Mouse (Mus musculus) embryonic facial prominence, embryonic 15.5 days (tissue): Measurements from ENCODE around the gene Lamb3. TPM values are rescaled to one million over a fixed set of nuclear protein-coding genes. Genes with fewer than 3 reads are reported as not detected.

Experiments used
- ATAC-seq: fragments of 200-750 bp; cut with Nextera tagmentation; 2 replicates; pipeline ENCODE4 v1.8.0; 2017; ENCODE audit warnings: low read depth, moderate TSS enrichment; ENCODE audit not compliant: insufficient number of reproducible peaks, low FRiP score, low TSS enrichment
- H3K27ac ChIP-seq: fragments of 300-500 bp; sonication (generic); replicated peaks from 2 replicates; pipeline ENCODE4 v1.5.1; 2015; ENCODE audit warnings: mild to moderate bottlenecking, inconsistent platforms
- H3K27me3 ChIP-seq: fragments of 300-500 bp; sonication (generic); 2 replicates; pipeline ENCODE4 v1.6.1; 2015; ENCODE audit warnings: inconsistent platforms
- H3K36me3 ChIP-seq: fragments of 300-500 bp; sonication (generic); 2 replicates; pipeline ENCODE4 v1.6.1; 2015; ENCODE audit warnings: mild to moderate bottlenecking, inconsistent platforms
- H3K4me1 ChIP-seq: fragments of 300-500 bp; sonication (generic); 2 replicates; pipeline ENCODE4 v1.6.1; 2015; ENCODE audit warnings: inconsistent platforms
- H3K4me2 ChIP-seq: fragments of 300-500 bp; sonication (generic); replicated peaks from 2 replicates; pipeline ENCODE4 v1.6.1; 2015; ENCODE audit warnings: mild to moderate bottlenecking, inconsistent platforms
- H3K4me3 ChIP-seq: fragments of 300-500 bp; sonication (generic); replicated peaks from 2 replicates; pipeline ENCODE4 v1.5.1; 2015; ENCODE audit warnings: mild to moderate bottlenecking, inconsistent platforms
- H3K9ac ChIP-seq: fragments of 300-500 bp; sonication (generic); 2 replicates; pipeline ENCODE4 v1.6.1; 2015; ENCODE audit warnings: inconsistent platforms
- H3K9me3 ChIP-seq: fragments of 300-500 bp; sonication (generic); replicated peaks from 2 replicates; pipeline ENCODE4 v1.6.1; 2016; ENCODE audit warnings: inconsistent platforms
- WGBS: fragments of 180-500 bp; shearing (Covaris S2); methylation state at CpG from one replicate; pipeline ENCODE4 v1.1.7; 2015; 5-methylcytosine and 5-hydroxymethylcytosine counted together
- polyA plus RNA-seq: library from polyadenylated mRNA; unstranded; fragments of >200 nt; fragmentation: Nextera tagmentation; extraction: Ambion mirVana; gene quantifications from 2 replicates; pipeline ENCODE4 v1.2.1, GENCODE M21; 2015

Gene Lamb3
- polyA plus RNA-seq, 1 experiment from 2014 or later: 17.9 TPM

- 67% methylated on average over 6 of the region's 6 CpGs for WGBS
- Histone ChIP-seq H3K9me3 (no peaks in the 10 kb centered on the region), H3K27me3 (no peaks in the 10 kb centered on the region), H3K4me2 (no peak overlapping the region), H3K27ac (peak overlapping the region; percentile 94), H3K36me3 (no peaks in the 10 kb centered on the region), H3K4me1 (peaks cover 43% of the 10 kb centered on the region), H3K9ac (no peak overlapping the region), H3K4me3 (no peak overlapping the region)
- no peak for ATAC-seq
Observed at GRCm38 (mm10) chr1:193188257-193188656, 19.2 kb upstream of the Lamb3 start.

GRCm38 (mm10) chr1:193189151-193189621, 18.3 kb upstream of the Lamb3 start:
- H3K9ac ChIP-seq: no peak overlapping the region
- H3K4me2 ChIP-seq: peak overlapping the region; percentile 17; the same call in 1 of the 2 replicates
- no peaks in the 10 kb centered on the region for H3K36me3 ChIP-seq
- H3K27me3 ChIP-seq: no peaks in the 10 kb centered on the region
- H3K4me3 ChIP-seq: no peak overlapping the region
- 7% methylated on average over 9 of the region's 9 CpGs for WGBS
- peak; percentile 95 for ATAC-seq
- no peaks in the 10 kb centered on the region for H3K9me3 ChIP-seq
- peaks cover 43% of the 10 kb centered on the region for H3K4me1 ChIP-seq
- H3K27ac ChIP-seq: peak overlapping the region; percentile 94

DNA sequence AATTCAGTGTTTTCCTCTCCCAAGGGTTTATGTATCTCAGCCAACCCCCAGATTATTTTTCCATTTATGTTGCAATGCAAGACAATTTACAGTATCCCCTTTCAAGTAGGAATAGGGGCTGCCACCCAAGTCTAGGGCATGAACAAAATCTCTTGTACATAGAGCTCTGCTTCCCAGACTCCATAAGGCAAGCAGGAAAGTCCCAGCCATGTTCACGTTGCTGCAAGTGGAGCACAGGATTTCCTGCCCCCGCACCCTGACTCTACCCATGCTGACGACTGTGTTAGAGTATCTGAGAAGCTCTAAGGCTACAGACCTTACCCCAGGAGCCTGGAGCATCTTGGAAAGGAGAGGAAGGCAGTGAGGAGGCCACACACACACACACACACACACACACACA, 17.7 kb upstream of the Lamb3 start:
- peak; percentile 41 for ATAC-seq
- Histone ChIP-seq H3K9me3 (no peaks in the 10 kb centered on the region), H3K4me2 (0 out of 2 replicates have a peak overlapping the region, but pooled peaks have one; percentile 17), H3K36me3 (no peaks in the 10 kb centered on the region), H3K27me3 (no peaks in the 10 kb centered on the region), H3K9ac (no peak overlapping the region), H3K4me3 (no peak overlapping the region), H3K4me1 (peaks cover 39% of the 10 kb centered on the region), H3K27ac (peak overlapping the region; percentile 94)
- 15% methylated on average over 3 of the region's 3 CpGs for WGBS

DNA sequence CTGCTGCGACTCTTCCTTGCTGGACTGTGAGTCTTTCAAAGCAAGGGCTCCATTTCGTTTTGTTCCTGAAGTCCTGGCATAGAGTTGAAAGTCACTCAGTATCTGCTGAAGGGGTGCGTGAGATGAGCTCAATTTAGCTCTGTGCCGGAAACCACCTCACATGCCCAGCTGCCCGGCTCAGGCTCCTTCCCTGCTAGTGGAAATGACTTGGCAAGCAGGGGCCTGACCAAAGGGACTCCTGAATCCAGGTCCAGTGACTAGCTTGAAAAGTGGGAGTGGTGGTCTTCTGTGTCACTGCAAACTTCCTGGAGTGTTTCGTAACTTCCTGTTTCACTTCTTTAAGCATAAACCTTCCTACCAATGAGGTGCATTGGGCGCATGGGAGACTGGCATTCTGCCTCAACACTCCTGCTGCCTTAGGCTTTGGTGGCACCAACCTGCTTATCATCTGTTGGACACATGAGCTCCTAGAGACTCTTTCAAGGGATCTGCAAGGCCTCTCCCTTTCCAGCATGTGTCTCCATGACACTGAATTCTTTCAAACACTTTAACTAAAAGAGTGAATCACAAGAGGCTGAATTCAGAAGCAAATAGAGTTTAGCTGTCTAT, 15.7 kb upstream of the Lamb3 start:
- no peak overlapping the region for H3K4me2 ChIP-seq
- WGBS: 75% methylated on average over 7 of the region's 7 CpGs
- H3K4me1 ChIP-seq: peaks cover 36% of the 10 kb centered on the region
- H3K27ac ChIP-seq: peak overlapping the region; percentile 58; the same call in 1 of the 2 replicates
- no peaks in the 10 kb centered on the region for H3K9me3 ChIP-seq
- no peaks in the 10 kb centered on the region for H3K27me3 ChIP-seq
- H3K9ac ChIP-seq: no peak overlapping the region
- no peak overlapping the region for H3K4me3 ChIP-seq
- ATAC-seq: no peak
- no peaks in the 10 kb centered on the region for H3K36me3 ChIP-seq

- Histone ChIP-seq H3K4me2 (no peak overlapping the region), H3K27ac (no peak overlapping the region), H3K9me3 (no peaks in the 10 kb centered on the region), H3K9ac (no peak overlapping the region), H3K4me3 (no peak overlapping the region), H3K4me1 (peaks cover 21% of the 10 kb centered on the region), H3K36me3 (no peaks in the 10 kb centered on the region), H3K27me3 (no peaks in the 10 kb centered on the region)
- ATAC-seq: no peak
- WGBS: 75% methylated on average over 3 of the region's 3 CpGs
Observed at GRCm38 (mm10) chr1:193194416-193195140, 12.9 kb upstream of the Lamb3 start.

GRCm38 (mm10) chr1:193195169-193195810, 12.2 kb upstream of the Lamb3 start:
- H3K27me3 ChIP-seq: no peaks in the 10 kb centered on the region
- WGBS: 65% methylated on average over 3 of the region's 3 CpGs

GRCm38 (mm10) chr1:193197494-193198205, 9.8 kb upstream of the Lamb3 start:
- Histone ChIP-seq H3K9ac (no peak overlapping the region), H3K27me3 (no peaks in the 10 kb centered on the region), H3K36me3 (no peaks in the 10 kb centered on the region), H3K9me3 (no peaks in the 10 kb centered on the region), H3K4me2 (no peak overlapping the region), H3K4me3 (no peak overlapping the region), H3K4me1 (no peaks in the 10 kb centered on the region), H3K27ac (no peak overlapping the region)
- 80% methylated on average over 18 of the region's 18 CpGs for WGBS
- peak; percentile 21; the same call in 1 of the 2 replicates for ATAC-seq

More at GRCm38 (mm10) chr1:193195169-193195810, 12.2 kb upstream of the Lamb3 start:
- H3K4me2 ChIP-seq: no peak overlapping the region
- no peaks in the 10 kb centered on the region for H3K36me3 ChIP-seq
- ATAC-seq: no peak
- H3K27ac ChIP-seq: no peak overlapping the region
- H3K9me3 ChIP-seq: no peaks in the 10 kb centered on the region
- H3K4me3 ChIP-seq: no peak overlapping the region
- H3K4me1 ChIP-seq: peaks cover 14% of the 10 kb centered on the region
- no peak overlapping the region for H3K9ac ChIP-seq

- no peak for ATAC-seq
- Histone ChIP-seq H3K36me3 (no peaks in the 10 kb centered on the region), H3K9ac (no peak overlapping the region), H3K27ac (no peak overlapping the region), H3K4me3 (no peak overlapping the region), H3K27me3 (no peaks in the 10 kb centered on the region), H3K4me2 (no peak overlapping the region), H3K4me1 (no peaks in the 10 kb centered on the region), H3K9me3 (no peaks in the 10 kb centered on the region)
- WGBS: 85% methylated on average over 2 of the region's 2 CpGs
Observed at GRCm38 (mm10) chr1:193198312-193198711, 9.2 kb upstream of the Lamb3 start.

GRCm38 (mm10) chr1:193200640-193201382, 6.7 kb upstream of the Lamb3 start:
- Histone ChIP-seq H3K4me2 (no peak overlapping the region), H3K4me3 (no peak overlapping the region), H3K36me3 (no peaks in the 10 kb centered on the region), H3K9me3 (no peaks in the 10 kb centered on the region), H3K4me1 (no peaks in the 10 kb centered on the region), H3K27ac (no peak overlapping the region), H3K9ac (no peak overlapping the region), H3K27me3 (no peaks in the 10 kb centered on the region)
- ATAC-seq: no peak
- 82% methylated on average over 8 of the region's 8 CpGs for WGBS

DNA sequence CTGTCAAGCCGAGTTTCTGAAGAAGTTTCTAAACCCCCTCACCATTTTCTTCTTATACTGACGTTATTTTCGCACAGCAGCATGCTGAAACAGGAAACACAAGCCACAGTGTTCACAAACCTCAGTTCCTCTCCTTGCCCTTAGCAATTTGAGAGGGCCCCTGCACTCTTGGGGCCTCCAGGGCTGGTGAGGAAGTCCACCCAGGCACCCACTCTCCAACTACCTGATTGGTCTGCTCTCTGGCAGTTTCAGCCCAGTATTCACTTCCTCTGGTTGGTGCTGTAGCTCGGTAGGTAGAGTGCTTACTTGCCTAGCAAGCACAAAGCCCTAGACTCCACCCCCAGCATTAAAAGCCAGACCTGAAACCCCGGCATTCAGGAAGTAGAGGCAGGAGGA, 6.1 kb upstream of the Lamb3 start, which contains the start of gene Traf3ip3:
Gene Traf3ip3 (minus strand): TSS at position 321 of the 396 bp plus-strand sequence.
- Histone ChIP-seq H3K4me3 (no peak within 1 kb of the TSS), H3K4me2 (no peak within 1 kb of the TSS), H3K27me3 (no peaks in the 10 kb centered on the region), H3K4me1 (no peaks in the 10 kb centered on the region), H3K27ac (no peak within 1 kb of the TSS), H3K9ac (no peak within 1 kb of the TSS), H3K9me3 (no peaks in the 10 kb centered on the region), H3K36me3 (no peaks in the 10 kb centered on the region)
- 47% methylated on average over 5 of the region's 5 CpGs for WGBS
- ATAC-seq: no peak
